Mouse (Mus musculus) C2C12 (cell line): ENCODE data around the gene Casp8ap2.

Source experiments
- CEBPB ChIP-seq: IDR thresholded peaks from one replicate; pipeline ENCODE4 v1.6.1; 2011; ENCODE audit warnings: low read depth, mild to moderate bottlenecking, control low read depth, moderate library complexity
- CTCF ChIP-seq: IDR thresholded peaks from one replicate; pipeline ENCODE4 v1.5.1; 2011; ENCODE audit not compliant: control insufficient read depth, insufficient read depth, insufficient read length
- USF1 ChIP-seq: IDR thresholded peaks from one replicate; pipeline ENCODE4 v1.6.1; 2011; ENCODE audit warnings: low read depth, mild to moderate bottlenecking, control low read depth, moderate library complexity

GRCm38 (mm10) chr4:32651669-32652068 lies 36.4 kb downstream of the Casp8ap2 start:
- TF ChIP-seq CTCF (no peak), CEBPB (no peak), USF1 (no peak)
